Mouse (Mus musculus): ENCODE results near the gene Dbp. TPM values are rescaled to one million over a fixed set of nuclear protein-coding genes. Genes with fewer than 3 reads are reported as not detected.

Dbp gene
- 30.2 and 130 TPM in 2 replicates for polyA plus RNA-seq (2021; fragmentation: Nextera tagmentation)
- long read RNA-seq, experiment 1, transcript Dbp-201 (4 exons, 1,837 nt): major isoform, 260 of 284 reads
- long read RNA-seq, experiment 1, transcript Dbp-205 (2 exons, 1,732 nt): minor isoform, 8 of 284 reads
- long read RNA-seq, experiment 1, partial matches to known transcripts: 13 of 284 reads
- long read RNA-seq, experiment 1, other reads (novel, unspliced or antisense): 2 of 284 reads
- long read RNA-seq, experiment 2, transcript Dbp-201 (4 exons, 1,837 nt): major isoform, 29 of 45 reads
- long read RNA-seq, experiment 2, transcript Dbp-205 (2 exons, 1,732 nt): minor isoform, 7 of 45 reads
- long read RNA-seq, experiment 2, partial matches to known transcripts: 6 of 45 reads
- long read RNA-seq, experiment 2, other reads (novel, unspliced or antisense): 2 of 45 reads

GRCm38 (mm10) chr7:45704730-45705442, at the start of gene Dbp:
Dbp (plus strand) TSS chr7:45705088.

GRCm38 (mm10) chr7:45666161-45666560, 38.7 kb upstream of the Dbp start, which contains the start of gene Fut2:
Fut2 (minus strand) TSS chr7:45666394.

GRCm38 (mm10) chr7:45683396-45684050, 21.4 kb upstream of the Dbp start, which contains the start of gene Ntn5:
Ntn5 (plus strand) TSS chr7:45684022.

GRCm38 (mm10) chr7:45693921-45694591, 10.8 kb upstream of the Dbp start, which contains the start of gene Sec1:
Sec1 (minus strand) TSS chr7:45694402.

GRCm38 (mm10) chr7:45699523-45700141, 5.3 kb upstream of the Dbp start, which contains the start of gene Car11:
Car11 (plus strand) TSS chr7:45699843.

GRCm38 (mm10) chr7:45715090-45715708, 10.3 kb downstream of the Dbp start, which contains the start of gene Rpl18:
Rpl18 (plus strand) TSS chr7:45715457.

GRCm38 (mm10) chr7:45717918-45718297, 13.0 kb downstream of the Dbp start, which contains the start of gene Sphk2:
Sphk2 (minus strand) TSS chr7:45718002.

GRCm38 (mm10) chr7:45720413-45721233, 15.7 kb downstream of the Dbp start, which contains the start of gene Fam83e:
Fam83e (plus strand) TSS chr7:45721212.

GRCm38 (mm10) chr7:45725713-45726112, 20.8 kb downstream of the Dbp start, which contains the start of gene Spaca4:
Spaca4 (minus strand) TSS chr7:45725813.

Other genes with a start within 250 kb of the Dbp start
- 1,322 and 1,591 TPM in 2 replicates for gene Ftl1, start 245.2 kb upstream of the Dbp start, polyA plus RNA-seq (2021; fragmentation: Nextera tagmentation)
- gene Bax, start 238.2 kb upstream of the Dbp start, polyA plus RNA-seq (2021; fragmentation: Nextera tagmentation): 94.9 and 121 TPM in 2 replicates
- 0.08 and 0.17 TPM in 2 replicates for gene Tulp2, start 223.2 kb upstream of the Dbp start, polyA plus RNA-seq (2021; fragmentation: Nextera tagmentation)
- not detected in 2 replicates for gene Gm45808, start 218.3 kb upstream of the Dbp start, polyA plus RNA-seq (2021; fragmentation: Nextera tagmentation)
- gene Dhdh, start 216.3 kb upstream of the Dbp start, polyA plus RNA-seq (2021; fragmentation: Nextera tagmentation): 3.8 TPM in 2 replicates
- 48.4 and 64.7 TPM in 2 replicates for gene Nucb1, start 194.7 kb upstream of the Dbp start, polyA plus RNA-seq (2021; fragmentation: Nextera tagmentation)
- 18.3 and 18.8 TPM in 2 replicates for gene Ppp1r15a, start 178.8 kb upstream of the Dbp start, polyA plus RNA-seq (2021; fragmentation: Nextera tagmentation)
- 3.8 and 7.2 TPM in 2 replicates for gene Plekha4, start 178.8 kb upstream of the Dbp start, polyA plus RNA-seq (2021; fragmentation: Nextera tagmentation)
- gene Hsd17b14, start 150.2 kb upstream of the Dbp start, polyA plus RNA-seq (2021; fragmentation: Nextera tagmentation): 0.36 and 0.38 TPM in 2 replicates
- 6.9 and 8.4 TPM in 2 replicates for gene Bcat2, start 134.9 kb upstream of the Dbp start, polyA plus RNA-seq (2021; fragmentation: Nextera tagmentation)
- 0.22 and 0.24 TPM in 2 replicates for gene Fgf21, start 89.6 kb upstream of the Dbp start, polyA plus RNA-seq (2021; fragmentation: Nextera tagmentation)
- gene Fut1, start 87.8 kb upstream of the Dbp start, polyA plus RNA-seq (2021; fragmentation: Nextera tagmentation): 0.06 and 0.07 TPM in 2 replicates
- not detected in 2 replicates for gene Izumo1, start 83.3 kb upstream of the Dbp start, polyA plus RNA-seq (2021; fragmentation: Nextera tagmentation)
- 1.8 and 2.5 TPM in 2 replicates for gene Rasip1, start 77.6 kb upstream of the Dbp start, polyA plus RNA-seq (2021; fragmentation: Nextera tagmentation)
- gene Mamstr, start 65.1 kb upstream of the Dbp start, polyA plus RNA-seq (2021; fragmentation: Nextera tagmentation): 0.89 and 2.4 TPM in 2 replicates
- gene Fut2, start 38.7 kb upstream of the Dbp start, polyA plus RNA-seq (2021; fragmentation: Nextera tagmentation): 0.06 and 0.09 TPM in 2 replicates
- gene Ntn5, start 21.1 kb upstream of the Dbp start, polyA plus RNA-seq (2021; fragmentation: Nextera tagmentation): 6.5 and 9.8 TPM in 2 replicates
- gene Sec1, start 10.7 kb upstream of the Dbp start, polyA plus RNA-seq (2021; fragmentation: Nextera tagmentation): 0.26 and 0.38 TPM in 2 replicates
- gene Car11, start 5.2 kb upstream of the Dbp start, polyA plus RNA-seq (2021; fragmentation: Nextera tagmentation): 74.9 and 93.1 TPM in 2 replicates
- 335 and 337 TPM in 2 replicates for gene Rpl18, start 10.4 kb downstream of the Dbp start, polyA plus RNA-seq (2021; fragmentation: Nextera tagmentation)
- gene Sphk2, start 12.9 kb downstream of the Dbp start, polyA plus RNA-seq (2021; fragmentation: Nextera tagmentation): 4.9 and 10.6 TPM in 2 replicates
- gene Fam83e, start 16.1 kb downstream of the Dbp start, polyA plus RNA-seq (2021; fragmentation: Nextera tagmentation): 0.08 and 0.22 TPM in 2 replicates
- gene Spaca4, start 20.7 kb downstream of the Dbp start, polyA plus RNA-seq (2021; fragmentation: Nextera tagmentation): not detected in 2 replicates
- gene Lmtk3, start 78.7 kb downstream of the Dbp start, polyA plus RNA-seq (2021; fragmentation: Nextera tagmentation): 3.9 and 10.6 TPM in 2 replicates
- 22.5 and 23.3 TPM in 2 replicates for gene Sult2b1, start 79.6 kb downstream of the Dbp start, polyA plus RNA-seq (2021; fragmentation: Nextera tagmentation)
- gene Cyth2, start 109.5 kb downstream of the Dbp start, polyA plus RNA-seq (2021; fragmentation: Nextera tagmentation): 173 and 183 TPM in 2 replicates
- 2.0 and 2.3 TPM in 2 replicates for gene Kcnj14, start 119.7 kb downstream of the Dbp start, polyA plus RNA-seq (2021; fragmentation: Nextera tagmentation)
- 16.1 and 22.0 TPM in 2 replicates for gene Grwd1, start 125.9 kb downstream of the Dbp start, polyA plus RNA-seq (2021; fragmentation: Nextera tagmentation)
- 49.0 and 49.6 TPM in 2 replicates for gene Kdelr1, start 167.7 kb downstream of the Dbp start, polyA plus RNA-seq (2021; fragmentation: Nextera tagmentation)
- 0.39 and 1.6 TPM in 2 replicates for gene Grin2d, start 173.3 kb downstream of the Dbp start, polyA plus RNA-seq (2021; fragmentation: Nextera tagmentation)
- not detected in 2 replicates for gene Syngr4, start 191.6 kb downstream of the Dbp start, polyA plus RNA-seq (2021; fragmentation: Nextera tagmentation)
- gene Tmem143, start 191.9 kb downstream of the Dbp start, polyA plus RNA-seq (2021; fragmentation: Nextera tagmentation): 2.7 and 4.5 TPM in 2 replicates
- 10.7 and 12.3 TPM in 2 replicates for gene Emp3, start 216.3 kb downstream of the Dbp start, polyA plus RNA-seq (2021; fragmentation: Nextera tagmentation)
- 0.74 and 1.0 TPM in 2 replicates for gene Ccdc114, start 219.0 kb downstream of the Dbp start, polyA plus RNA-seq (2021; fragmentation: Nextera tagmentation)